Mouse (Mus musculus): ENCODE measurements around the gene Cops7b. TPM values are rescaled to one million over a fixed set of nuclear protein-coding genes. Genes with fewer than 3 reads are reported as not detected.
"Not testable (repeated sequence)": the region's sequence is repeated elsewhere in the genome, so short reads cannot be mapped to it uniquely, and the experiment has no call there.

The Cops7b gene
- total RNA-seq (2021): 10 to 100 TPM; 26.5 to 27.1 TPM
- long read RNA-seq, transcript Cops7b-201 (7 exons, 2,231 nt): major isoform, 23 of 35 reads
- long read RNA-seq, partial matches to known transcripts: 6 of 35 reads
- long read RNA-seq, other reads (novel, unspliced or antisense): 4 of 35 reads

- peak; percentile 98 for DNase-seq (ENCODE audit: low spot score in 2 of 2)
Measured at GRCm38 (mm10) chr1:86582451-86583096, at the start of gene Cops7b, which contains the start of gene Pde6d. TSS of gene Cops7b (plus strand) at chr1:86582904. TSS of gene Pde6d (minus strand) at chr1:86582629.

GRCm38 (mm10) chr1:86533411-86534130, 49.1 kb upstream of the Cops7b start:
- DNase-seq (ENCODE audit: low spot score in 2 of 2): peak in 1 of 2 experiments; percentile 34

DNA sequence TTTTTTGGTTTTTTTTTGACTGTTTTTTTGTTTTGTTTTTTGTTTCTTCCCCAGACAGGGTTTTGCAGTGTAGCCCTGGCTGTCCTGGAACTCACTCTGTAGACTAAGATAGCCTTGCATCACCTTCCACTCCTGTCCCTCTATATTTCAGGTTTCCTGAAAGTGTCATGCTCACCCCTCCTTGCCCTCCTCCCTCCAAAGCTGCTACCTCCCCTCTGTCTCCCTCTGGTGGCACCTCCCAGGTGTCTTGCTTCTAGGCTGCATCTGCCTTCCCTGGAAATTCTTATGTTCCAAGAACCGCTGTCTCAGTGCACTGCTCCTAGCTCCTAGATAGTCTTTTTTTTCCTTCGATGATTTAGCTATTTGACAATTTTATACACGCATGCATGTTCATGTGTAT, 44.3 kb upstream of the Cops7b start:
- DNase-seq (ENCODE audit: low spot score in 2 of 2): no peak

DNA sequence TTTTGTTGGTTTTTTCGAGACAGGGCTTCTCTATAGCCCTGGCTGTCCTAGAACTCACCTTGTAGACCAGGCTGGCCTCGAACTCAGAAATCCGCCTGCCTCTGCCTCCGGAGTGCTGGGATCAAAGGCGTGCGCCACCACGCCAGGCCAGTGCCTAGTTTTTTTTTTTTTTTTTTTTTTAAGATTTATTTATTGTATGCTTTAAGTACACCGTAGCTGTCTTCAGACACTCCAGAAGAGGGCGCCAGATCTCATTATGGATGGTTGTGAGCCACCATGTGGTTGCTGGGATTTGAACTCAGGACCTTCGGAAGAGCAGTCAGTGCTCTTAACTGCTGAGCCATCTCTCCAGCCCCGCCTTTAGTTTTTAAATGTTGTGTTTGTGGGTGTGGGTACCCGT, 43.1 kb upstream of the Cops7b start:
- not testable (repeated sequence) for DNase-seq (ENCODE audit: low spot score in 2 of 2)

GRCm38 (mm10) chr1:86542584-86542983, 40.1 kb upstream of the Cops7b start:
- DNase-seq (ENCODE audit: low spot score in 2 of 2): no peak

DNA sequence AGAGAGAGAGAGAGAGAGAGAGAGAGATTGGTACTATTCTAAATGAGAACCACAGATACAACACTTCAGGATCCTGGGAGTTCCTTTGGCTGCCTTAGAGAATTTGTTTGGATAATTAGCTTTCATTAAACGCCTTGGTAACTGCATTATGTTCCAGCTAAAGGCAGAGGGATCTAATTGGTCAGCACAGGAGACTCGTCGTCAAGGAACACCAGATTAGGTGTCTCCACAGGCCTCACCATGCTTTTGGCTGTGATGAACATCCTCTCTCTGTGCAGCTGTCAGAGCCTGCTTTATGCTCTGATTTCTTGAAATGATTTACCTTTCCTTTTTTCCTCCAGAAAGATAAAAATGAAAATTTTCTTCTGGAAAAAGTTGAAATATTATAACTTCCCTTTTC, 35.9 kb upstream of the Cops7b start:
- DNase-seq (ENCODE audit: low spot score in 2 of 2): no peak

DNA sequence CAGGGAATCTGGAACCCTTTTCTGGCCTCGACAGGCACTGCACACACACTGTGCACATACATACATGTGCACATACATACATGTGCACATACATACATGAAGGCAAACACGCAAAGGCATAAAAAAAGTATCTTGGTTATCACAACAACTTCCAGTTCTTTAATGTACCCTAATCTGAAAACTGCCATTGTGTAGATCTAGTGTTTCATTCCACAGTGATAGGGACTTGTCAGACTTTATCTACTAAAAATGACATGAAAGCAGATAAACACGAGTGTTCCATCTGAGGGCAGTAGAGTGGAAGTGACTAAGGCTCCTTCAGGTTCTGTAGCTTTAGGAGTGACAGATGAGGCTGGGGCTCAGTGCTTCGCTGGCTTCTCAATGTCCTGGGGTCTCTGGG, 31.4 kb upstream of the Cops7b start:
- DNase-seq (ENCODE audit: low spot score in 2 of 2): no peak

DNA sequence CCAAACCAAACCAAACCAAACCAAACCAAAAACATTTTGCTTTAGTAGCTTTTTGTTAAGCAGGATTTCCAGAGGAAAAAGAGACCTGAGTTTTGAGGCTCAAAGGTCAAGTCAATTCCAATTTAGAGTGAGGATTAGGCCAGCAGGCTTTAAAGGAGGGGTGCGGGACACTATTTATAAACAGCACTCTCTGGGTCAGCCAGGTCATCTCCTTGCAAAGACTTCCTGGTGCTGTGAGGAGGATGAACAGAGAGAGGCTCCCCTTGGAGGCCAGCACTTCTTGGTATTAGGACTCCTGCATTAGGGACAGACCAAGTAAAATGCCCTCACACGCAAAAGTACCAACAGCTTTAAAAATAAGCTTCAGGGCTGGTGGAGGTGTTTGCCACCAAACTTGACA, 30.8 kb upstream of the Cops7b start:
- no peak for DNase-seq (ENCODE audit: low spot score in 2 of 2)

GRCm38 (mm10) chr1:86555665-86556064, 27.0 kb upstream of the Cops7b start:
- DNase-seq (ENCODE audit: low spot score in 2 of 2): no peak

- no peak for DNase-seq (ENCODE audit: low spot score in 2 of 2)
Measured at GRCm38 (mm10) chr1:86557872-86558271, 24.8 kb upstream of the Cops7b start.

DNA sequence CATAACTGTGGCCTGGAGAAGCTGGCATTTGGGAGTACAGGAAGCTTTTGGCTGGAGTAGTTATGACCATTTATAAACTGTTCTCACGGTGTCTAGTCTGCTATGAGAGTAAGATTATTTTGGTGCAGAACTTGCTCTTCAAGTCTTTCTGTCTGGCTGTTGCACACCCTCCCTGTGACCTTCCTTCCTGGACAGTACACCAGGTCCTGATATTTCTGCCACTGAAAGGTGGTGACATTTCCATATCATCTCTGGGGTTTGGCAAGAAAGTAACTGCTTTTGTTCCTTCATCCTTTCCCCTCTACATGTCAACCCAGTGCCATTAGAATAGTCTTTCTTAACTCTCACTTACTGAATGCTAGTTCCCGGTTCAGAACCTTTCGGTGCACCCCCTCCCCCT, 23.5 kb upstream of the Cops7b start:
- no peak for DNase-seq (ENCODE audit: low spot score in 2 of 2)

DNA sequence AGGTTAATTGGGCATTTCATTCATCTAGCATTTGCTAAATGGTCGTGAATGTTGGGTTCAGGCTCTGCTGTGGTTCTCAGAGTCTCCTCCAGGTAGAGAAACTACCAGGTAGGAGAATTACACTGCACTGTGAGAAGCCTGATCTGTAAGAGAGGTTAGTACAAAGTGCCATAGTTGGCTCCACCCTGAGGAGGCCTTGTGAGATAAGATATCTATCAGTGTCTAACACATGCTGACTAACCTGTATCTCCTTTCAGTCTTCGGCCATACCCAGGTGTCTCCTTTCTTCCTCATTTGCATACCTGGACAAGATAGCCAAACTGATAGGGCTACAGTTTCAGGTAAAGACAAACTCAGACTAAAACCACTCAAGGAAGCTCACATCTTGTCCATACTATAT, 20.0 kb upstream of the Cops7b start:
- no peak for DNase-seq (ENCODE audit: low spot score in 2 of 2)

GRCm38 (mm10) chr1:86568409-86568808, 14.3 kb upstream of the Cops7b start:
- DNase-seq (ENCODE audit: low spot score in 2 of 2): no peak

DNA sequence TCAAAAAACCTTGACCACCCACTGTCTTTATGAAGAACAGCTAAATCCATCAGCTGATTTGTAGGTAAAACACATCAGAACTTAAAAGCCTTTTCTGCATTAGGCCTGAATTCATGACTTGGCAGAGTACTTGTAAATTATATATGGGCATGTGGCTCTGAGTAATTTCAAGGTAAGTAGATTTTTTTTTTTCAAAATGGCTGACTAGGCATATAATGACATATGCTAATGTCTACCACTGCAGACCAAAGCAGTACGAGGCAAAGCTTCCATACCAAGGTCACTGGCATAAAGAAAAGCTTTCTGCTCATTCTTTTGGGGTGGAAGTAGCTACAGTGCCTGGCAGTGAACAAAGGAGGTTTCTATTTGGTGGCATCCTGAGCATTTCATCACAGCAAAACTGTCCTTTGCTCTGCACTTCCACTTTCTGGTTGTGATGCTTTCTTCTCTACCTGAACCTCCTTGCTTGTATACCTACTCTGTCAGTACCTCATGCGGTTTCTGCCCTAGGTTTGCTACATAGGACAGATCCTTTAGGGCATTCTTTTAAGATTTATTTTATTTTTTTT, 13.3 kb upstream of the Cops7b start:
- DNase-seq (ENCODE audit: low spot score in 2 of 2): no peak

- no peak for DNase-seq (ENCODE audit: low spot score in 2 of 2)
Measured at GRCm38 (mm10) chr1:86571381-86571780, 11.3 kb upstream of the Cops7b start.

DNA sequence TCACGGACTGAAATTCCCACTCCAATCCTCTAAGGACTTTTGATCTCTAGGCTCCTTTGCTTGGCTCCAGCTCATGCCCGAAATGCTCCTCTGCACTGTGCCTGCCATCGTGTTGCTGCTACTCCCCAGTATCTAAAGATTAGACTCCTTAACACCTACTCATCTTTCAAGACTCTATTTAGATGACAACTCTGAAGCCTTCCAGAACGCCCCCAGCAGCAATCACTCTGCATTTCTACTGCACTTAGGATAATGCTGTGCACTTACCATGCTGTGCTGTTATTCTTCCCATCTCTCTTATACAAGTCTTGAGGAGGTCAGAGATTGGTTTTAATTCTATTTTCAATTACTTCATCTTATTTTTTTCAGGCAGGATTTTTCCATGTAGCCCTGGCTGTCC, 10.8 kb upstream of the Cops7b start:
- DNase-seq (ENCODE audit: low spot score in 2 of 2): no peak

DNA sequence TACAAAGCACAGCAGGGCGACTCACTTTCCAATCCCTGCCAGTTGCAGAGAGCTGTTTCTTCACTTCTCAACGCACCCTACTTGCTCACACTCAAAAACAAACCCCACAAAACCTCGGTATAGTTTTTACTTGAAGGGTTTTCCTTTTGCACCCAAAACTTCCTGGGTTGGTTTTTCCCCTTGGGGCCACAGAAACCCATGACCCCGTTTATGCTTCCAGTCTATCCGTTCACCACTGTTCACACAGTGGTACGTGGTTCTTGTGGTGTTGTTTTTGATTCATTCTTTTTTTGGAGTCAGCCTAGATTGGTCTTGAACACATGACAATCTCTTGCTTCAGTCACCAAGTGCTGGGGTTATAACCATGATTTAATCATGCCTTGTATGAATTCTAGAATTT, 2.3 kb upstream of the Cops7b start:
- DNase-seq (ENCODE audit: low spot score in 2 of 2): no peak

DNA sequence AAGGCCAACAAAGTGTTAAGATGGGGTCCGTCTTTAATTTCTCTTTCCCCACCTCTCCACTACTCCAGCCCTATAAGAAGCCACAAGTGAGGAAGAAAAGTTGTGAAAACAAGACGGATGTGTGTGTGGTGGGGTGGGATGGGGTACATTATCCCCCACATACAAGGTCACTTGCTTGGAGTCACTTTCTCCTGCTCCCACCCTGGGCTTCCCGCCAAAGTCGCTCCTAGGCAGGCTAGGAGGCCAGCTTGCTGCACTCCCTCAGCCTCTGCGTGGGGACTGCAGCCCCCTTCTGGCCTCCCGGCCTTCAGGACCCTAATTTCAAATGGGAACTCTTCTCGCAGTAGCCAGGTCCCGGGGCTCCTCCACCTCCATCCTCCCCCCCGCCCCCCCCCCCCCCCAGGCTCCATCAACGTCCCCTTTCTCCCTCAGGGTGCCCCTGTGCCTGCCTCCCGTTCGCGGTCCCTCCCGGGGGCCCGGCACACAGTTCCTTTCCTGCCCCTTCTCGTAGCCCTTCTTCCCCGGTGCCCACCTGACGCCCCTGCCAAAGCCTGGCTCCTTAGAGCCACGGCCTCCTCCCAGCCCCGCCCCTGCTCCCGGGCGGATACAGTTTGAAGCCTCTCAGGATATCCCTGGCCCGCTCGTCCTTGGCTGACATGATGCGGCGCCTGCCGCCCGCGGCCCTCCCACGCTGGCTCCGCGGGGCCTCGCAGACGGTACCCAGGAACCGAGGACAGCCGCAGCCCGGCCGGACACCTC, 833 bp upstream of the Cops7b start:
- DNase-seq (ENCODE audit: low spot score in 2 of 2): peak; percentile 14 to 34

DNA sequence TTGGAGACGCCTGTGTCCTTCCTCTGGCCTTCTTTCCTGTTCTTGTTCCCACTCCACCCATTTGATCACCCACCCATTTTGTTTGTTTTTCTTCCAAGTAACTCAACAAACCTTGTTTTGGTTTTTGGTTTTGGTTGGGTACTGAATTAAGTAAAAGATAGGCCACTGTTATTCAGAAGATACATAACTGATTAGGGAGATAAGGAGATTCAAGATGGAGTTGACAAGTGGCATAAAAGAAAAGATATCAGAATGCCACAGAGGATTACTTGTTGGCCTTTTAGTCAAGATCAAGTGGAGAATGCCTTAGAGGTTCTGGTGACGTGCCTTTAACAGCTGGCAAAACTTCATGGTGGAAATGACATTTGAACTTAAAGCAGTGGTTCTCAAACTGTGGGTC, 1.0 kb downstream of the Cops7b start:
- DNase-seq (ENCODE audit: low spot score in 2 of 2): no peak

GRCm38 (mm10) chr1:86586992-86587391, 4.3 kb downstream of the Cops7b start:
- peak; percentile 87 to 90 for DNase-seq (ENCODE audit: low spot score in 2 of 2)

- no peak for DNase-seq (ENCODE audit: low spot score in 2 of 2)
Measured at GRCm38 (mm10) chr1:86594539-86594938, 11.8 kb downstream of the Cops7b start.

DNA sequence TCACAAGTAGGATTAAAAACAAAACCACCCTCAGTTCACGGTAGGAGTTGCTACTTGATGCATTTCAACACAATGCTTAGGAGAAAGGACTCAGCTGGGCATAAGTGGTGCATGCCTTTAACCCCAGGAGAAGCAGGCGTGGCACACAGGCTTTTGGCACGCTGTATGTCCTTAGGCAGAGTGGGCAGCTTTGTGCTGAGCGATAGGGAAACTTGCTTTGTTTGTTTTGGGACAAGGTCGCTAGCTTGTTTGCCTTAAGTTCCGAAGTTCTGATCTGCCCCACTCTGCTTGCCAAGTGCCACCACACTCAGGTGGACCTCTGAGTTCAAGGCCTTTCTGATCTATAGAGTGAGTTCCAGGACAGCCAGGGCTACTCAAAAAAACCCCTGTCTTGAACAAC, 12.6 kb downstream of the Cops7b start:
- DNase-seq (ENCODE audit: low spot score in 2 of 2): no peak
